Mouse (Mus musculus): ENCODE measurements around the gene Elovl2. TPM values are rescaled to one million over a fixed set of nuclear protein-coding genes. Genes with fewer than 3 reads are reported as not detected.

Elovl2 gene
- polyA plus RNA-seq, 1 experiment from 2014 or later: 6.9 TPM

GRCm38 (mm10) chr13:41238805-41239130 lies 18.6 kb upstream of the Elovl2 start:
- H3K9me3 ChIP-seq (ENCODE audit: control insufficient read depth, low read depth, low read length): no peaks in the 10 kb centered on the region
- no peak overlapping the region for H3K9ac ChIP-seq (replicated peaks; ENCODE audit: low read depth, low read length)
- H3K36me3 ChIP-seq (ENCODE audit: control insufficient read depth, insufficient read depth, low read length): no peaks in the 10 kb centered on the region
- no peak overlapping the region for H3K27ac ChIP-seq (ENCODE audit: low read length)
- no peaks in the 10 kb centered on the region for H3K27me3 ChIP-seq (ENCODE audit: control insufficient read depth, insufficient read depth, low read length)
- no peaks in the 10 kb centered on the region for H3K4me1 ChIP-seq (ENCODE audit: control insufficient read depth, insufficient read depth, low read length)
- H3K4me2 ChIP-seq (replicated peaks; ENCODE audit: low read depth, low read length): no peak overlapping the region
- ATAC-seq (ENCODE audit: insufficient number of reproducible peaks, insufficient read depth, low FRiP score, low read depth): no peak
- H3K4me3 ChIP-seq (ENCODE audit: low read depth, low read length): no peak overlapping the region
- WGBS: 6% methylated on average over 5 of the region's 5 CpGs

- Histone ChIP-seq H3K9ac (replicated peaks; ENCODE audit: low read depth, low read length) (no peak overlapping the region), H3K27me3 (ENCODE audit: control insufficient read depth, insufficient read depth, low read length) (no peaks in the 10 kb centered on the region), H3K4me2 (replicated peaks; ENCODE audit: low read depth, low read length) (no peak overlapping the region), H3K4me1 (ENCODE audit: control insufficient read depth, insufficient read depth, low read length) (no peaks in the 10 kb centered on the region), H3K36me3 (ENCODE audit: control insufficient read depth, insufficient read depth, low read length) (no peaks in the 10 kb centered on the region), H3K27ac (ENCODE audit: low read length) (no peak overlapping the region), H3K4me3 (ENCODE audit: low read depth, low read length) (no peak overlapping the region), H3K9me3 (ENCODE audit: control insufficient read depth, low read depth, low read length) (no peaks in the 10 kb centered on the region)
- 75% methylated on average over 10 of the region's 10 CpGs for whole genome bisulfite sequencing
- ATAC-seq (ENCODE audit: insufficient number of reproducible peaks, insufficient read depth, low FRiP score, low read depth): no peak
Observed at GRCm38 (mm10) chr13:41238035-41238804, 18.0 kb upstream of the Elovl2 start.

GRCm38 (mm10) chr13:41235845-41236741 lies 15.9 kb upstream of the Elovl2 start:
- H3K36me3 ChIP-seq (ENCODE audit: control insufficient read depth, insufficient read depth, low read length): no peaks in the 10 kb centered on the region
- no peaks in the 10 kb centered on the region for H3K9me3 ChIP-seq (ENCODE audit: control insufficient read depth, low read depth, low read length)
- no peaks in the 10 kb centered on the region for H3K27me3 ChIP-seq (ENCODE audit: control insufficient read depth, insufficient read depth, low read length)
- peak overlapping the region; percentile 3; the same call in 1 of the 2 replicates for H3K27ac ChIP-seq (ENCODE audit: low read length)
- peak overlapping the region; percentile 28 for H3K4me2 ChIP-seq (replicated peaks; ENCODE audit: low read depth, low read length)
- 56% methylated on average over 13 of the region's 13 CpGs for WGBS
- no peak for ATAC-seq (ENCODE audit: insufficient number of reproducible peaks, insufficient read depth, low FRiP score, low read depth)
- no peaks in the 10 kb centered on the region for H3K4me1 ChIP-seq (ENCODE audit: control insufficient read depth, insufficient read depth, low read length)
- peak overlapping the region; percentile 13; the same call in 1 of the 2 replicates for H3K4me3 ChIP-seq (ENCODE audit: low read depth, low read length)
- H3K9ac ChIP-seq (replicated peaks; ENCODE audit: low read depth, low read length): no peak overlapping the region

- 81% methylated on average over 6 of the region's 6 CpGs for WGBS
- Histone ChIP-seq H3K27ac (ENCODE audit: low read length) (no peak overlapping the region), H3K9ac (replicated peaks; ENCODE audit: low read depth, low read length) (no peak overlapping the region), H3K36me3 (ENCODE audit: control insufficient read depth, insufficient read depth, low read length) (no peaks in the 10 kb centered on the region), H3K4me2 (replicated peaks; ENCODE audit: low read depth, low read length) (no peak overlapping the region), H3K4me1 (ENCODE audit: control insufficient read depth, insufficient read depth, low read length) (no peaks in the 10 kb centered on the region), H3K4me3 (ENCODE audit: low read depth, low read length) (no peak overlapping the region), H3K9me3 (ENCODE audit: control insufficient read depth, low read depth, low read length) (no peaks in the 10 kb centered on the region), H3K27me3 (ENCODE audit: control insufficient read depth, insufficient read depth, low read length) (no peaks in the 10 kb centered on the region)
- ATAC-seq (ENCODE audit: insufficient number of reproducible peaks, insufficient read depth, low FRiP score, low read depth): no peak
Observed at GRCm38 (mm10) chr13:41235181-41235580, 15.0 kb upstream of the Elovl2 start.

GRCm38 (mm10) chr13:41233241-41233640 lies 13.0 kb upstream of the Elovl2 start:
- H3K9me3 ChIP-seq (ENCODE audit: control insufficient read depth, low read depth, low read length): no peaks in the 10 kb centered on the region
- no peaks in the 10 kb centered on the region for H3K27me3 ChIP-seq (ENCODE audit: control insufficient read depth, insufficient read depth, low read length)
- H3K4me2 ChIP-seq (replicated peaks; ENCODE audit: low read depth, low read length): no peak overlapping the region
- no peak overlapping the region for H3K4me3 ChIP-seq (ENCODE audit: low read depth, low read length)
- no peak overlapping the region for H3K9ac ChIP-seq (replicated peaks; ENCODE audit: low read depth, low read length)
- no peaks in the 10 kb centered on the region for H3K36me3 ChIP-seq (ENCODE audit: control insufficient read depth, insufficient read depth, low read length)
- 85% methylated on average over 7 of the region's 7 CpGs for WGBS
- no peak for ATAC-seq (ENCODE audit: insufficient number of reproducible peaks, insufficient read depth, low FRiP score, low read depth)
- no peaks in the 10 kb centered on the region for H3K4me1 ChIP-seq (ENCODE audit: control insufficient read depth, insufficient read depth, low read length)
- no peak overlapping the region for H3K27ac ChIP-seq (ENCODE audit: low read length)

- Histone ChIP-seq H3K27me3 (ENCODE audit: control insufficient read depth, insufficient read depth, low read length) (no peaks in the 10 kb centered on the region), H3K36me3 (ENCODE audit: control insufficient read depth, insufficient read depth, low read length) (no peaks in the 10 kb centered on the region), H3K4me1 (ENCODE audit: control insufficient read depth, insufficient read depth, low read length) (no peaks in the 10 kb centered on the region), H3K4me3 (ENCODE audit: low read depth, low read length) (no peak overlapping the region), H3K27ac (ENCODE audit: low read length) (no peak overlapping the region), H3K9me3 (ENCODE audit: control insufficient read depth, low read depth, low read length) (no peaks in the 10 kb centered on the region), H3K9ac (replicated peaks; ENCODE audit: low read depth, low read length) (no peak overlapping the region), H3K4me2 (replicated peaks; ENCODE audit: low read depth, low read length) (no peak overlapping the region)
- no peak for ATAC-seq (ENCODE audit: insufficient number of reproducible peaks, insufficient read depth, low FRiP score, low read depth)
- 86% methylated on average over 15 of the region's 15 CpGs for WGBS
Observed at GRCm38 (mm10) chr13:41232209-41232608, 12.0 kb upstream of the Elovl2 start.

GRCm38 (mm10) chr13:41231389-41231983 lies 11.3 kb upstream of the Elovl2 start:
- no peak overlapping the region for H3K27ac ChIP-seq (ENCODE audit: low read length)
- 79% methylated on average over 12 of the region's 12 CpGs for whole genome bisulfite sequencing
- no peak overlapping the region for H3K4me3 ChIP-seq (ENCODE audit: low read depth, low read length)
- H3K27me3 ChIP-seq (ENCODE audit: control insufficient read depth, insufficient read depth, low read length): no peaks in the 10 kb centered on the region
- no peak overlapping the region for H3K4me2 ChIP-seq (replicated peaks; ENCODE audit: low read depth, low read length)
- H3K4me1 ChIP-seq (ENCODE audit: control insufficient read depth, insufficient read depth, low read length): no peaks in the 10 kb centered on the region
- no peaks in the 10 kb centered on the region for H3K9me3 ChIP-seq (ENCODE audit: control insufficient read depth, low read depth, low read length)
- H3K36me3 ChIP-seq (ENCODE audit: control insufficient read depth, insufficient read depth, low read length): no peaks in the 10 kb centered on the region
- ATAC-seq (ENCODE audit: insufficient number of reproducible peaks, insufficient read depth, low FRiP score, low read depth): no peak
- H3K9ac ChIP-seq (replicated peaks; ENCODE audit: low read depth, low read length): no peak overlapping the region

- H3K4me2 ChIP-seq (replicated peaks; ENCODE audit: low read depth, low read length): no peak overlapping the region
- no peak overlapping the region for H3K9ac ChIP-seq (replicated peaks; ENCODE audit: low read depth, low read length)
- no peak for ATAC-seq (ENCODE audit: insufficient number of reproducible peaks, insufficient read depth, low FRiP score, low read depth)
- no peaks in the 10 kb centered on the region for H3K9me3 ChIP-seq (ENCODE audit: control insufficient read depth, low read depth, low read length)
- H3K36me3 ChIP-seq (ENCODE audit: control insufficient read depth, insufficient read depth, low read length): no peaks in the 10 kb centered on the region
- no peaks in the 10 kb centered on the region for H3K27me3 ChIP-seq (ENCODE audit: control insufficient read depth, insufficient read depth, low read length)
- 87% methylated on average over 5 of the region's 5 CpGs for WGBS
- H3K27ac ChIP-seq (ENCODE audit: low read length): no peak overlapping the region
- no peak overlapping the region for H3K4me3 ChIP-seq (ENCODE audit: low read depth, low read length)
- H3K4me1 ChIP-seq (ENCODE audit: control insufficient read depth, insufficient read depth, low read length): no peaks in the 10 kb centered on the region
Observed at GRCm38 (mm10) chr13:41230256-41230655, 10.1 kb upstream of the Elovl2 start.

Data from stomach, embryonic 14.5 days (tissue).